Mouse (Mus musculus) olfactory bulb, adult 2 months (tissue): ENCODE results near the gene Lmo1.

Experiments
- CTCF ChIP-seq: fragments of 200-500 bp; IDR thresholded peaks from 2 replicates; pipeline ENCODE4 v1.5.1; 2012; ENCODE audit warnings: low read depth, mild to moderate bottlenecking, low read length, moderate library complexity; ENCODE audit not compliant: insufficient read depth
- POLR2A ChIP-seq: fragments of 200-500 bp; IDR thresholded peaks from 2 replicates; pipeline ENCODE4 v1.6.1; 2012; ENCODE audit warnings: mild to moderate bottlenecking, low read depth, low read length, moderate library complexity; ENCODE audit not compliant: insufficient read depth

DNA sequence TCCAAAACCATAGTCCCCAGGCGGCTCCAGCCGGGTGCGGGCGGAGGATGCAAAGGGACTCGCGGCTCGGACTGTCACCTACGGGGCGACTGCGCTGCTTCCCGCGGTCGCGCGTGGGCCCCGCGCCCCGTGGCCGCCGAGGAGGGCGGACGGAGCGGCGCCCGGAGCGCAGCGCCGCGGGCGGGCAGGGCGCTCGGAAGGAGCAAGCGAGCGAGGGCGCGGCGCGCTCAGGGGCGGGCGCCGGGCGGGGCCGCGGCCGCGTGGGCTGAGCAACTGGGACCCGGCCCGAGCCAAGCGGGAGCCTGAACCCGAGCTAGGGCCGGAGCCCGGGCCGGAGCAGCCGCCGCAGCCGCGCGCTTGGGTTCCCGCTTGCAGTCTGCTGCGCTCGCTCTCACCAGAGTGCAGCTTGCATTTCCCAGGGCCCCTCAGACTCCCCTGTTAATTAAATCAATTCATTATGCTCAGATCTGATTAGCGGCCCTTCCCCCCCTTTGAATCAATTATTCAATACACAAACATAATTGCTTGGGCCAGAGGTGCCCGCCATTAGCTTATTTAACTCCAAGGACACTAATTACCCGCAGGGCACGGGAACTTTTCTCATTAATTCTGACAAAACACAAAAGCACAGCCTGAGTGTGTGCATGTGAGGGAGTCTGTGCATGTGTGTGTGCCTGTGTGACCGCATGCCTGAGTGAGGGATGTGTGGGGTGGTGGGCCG, at the start of gene Lmo1:
- TF ChIP-seq POLR2A = no peak
- no peak for TF ChIP-seq CTCF
